Mouse (Mus musculus) thymus, postnatal 36 days (tissue): ENCODE data around the gene Arl6ip5.
"Not testable (repeated sequence)": the region's sequence is repeated elsewhere in the genome, so short reads cannot be mapped to it uniquely, and the experiment has no call there.

Experiments
- DNase-seq, 2 experiments: peaks; one replicate each; pipeline ENCODE4 v3.0.0; 2022; ENCODE audit warnings: mixed read lengths in 2 of 2

Gene Arl6ip5

GRCm38 (mm10) chr6:97224505-97224904 lies 14.0 kb downstream of the Arl6ip5 start:
- no peak for DNase-seq

DNA sequence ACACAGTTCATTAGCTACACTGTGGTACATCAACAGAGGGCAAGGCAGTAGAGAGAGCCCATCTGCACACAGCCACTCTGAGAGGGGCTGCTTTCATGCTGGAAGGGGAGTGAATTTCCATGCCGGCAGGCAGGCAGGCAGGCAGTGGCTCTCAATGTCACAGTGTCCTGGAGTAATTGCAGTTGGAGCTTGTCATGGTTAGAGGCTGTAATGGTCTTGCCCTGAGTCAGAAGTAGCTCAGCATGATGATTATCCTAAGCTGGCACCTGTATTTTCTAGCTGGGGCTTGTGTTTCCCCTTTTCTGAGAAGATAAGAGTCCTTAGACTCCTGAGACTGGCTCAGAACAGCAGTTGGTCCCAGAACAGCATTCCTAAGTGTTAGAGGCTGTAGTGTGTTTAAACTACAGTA lies 15.6 kb downstream of the Arl6ip5 start:
- DNase-seq, result no peak

GRCm38 (mm10) chr6:97227067-97227847 lies 16.8 kb downstream of the Arl6ip5 start:
- no peak for DNase-seq

- no peak for DNase-seq
Measured at GRCm38 (mm10) chr6:97234911-97235668, 24.6 kb downstream of the Arl6ip5 start.

DNA sequence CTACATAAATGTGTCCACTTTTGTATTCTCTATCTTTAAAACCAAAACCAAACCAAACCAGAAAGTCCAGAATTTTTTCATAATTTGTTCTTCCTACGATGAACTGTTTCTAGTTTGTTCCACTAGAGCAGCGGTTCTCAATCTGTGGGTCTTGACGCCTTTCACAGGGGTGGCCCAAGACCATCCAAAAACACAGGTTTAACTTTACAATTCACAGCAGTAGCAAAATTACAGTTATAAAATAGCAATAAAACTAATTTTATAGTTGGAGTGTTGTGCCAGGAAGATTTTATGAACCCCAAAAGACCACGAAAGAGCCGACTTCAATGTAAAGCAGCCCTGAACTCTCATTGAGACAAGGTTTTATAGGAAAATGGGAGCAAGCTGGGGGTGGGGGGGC lies 25.6 kb downstream of the Arl6ip5 start:
- no peak for DNase-seq

DNA sequence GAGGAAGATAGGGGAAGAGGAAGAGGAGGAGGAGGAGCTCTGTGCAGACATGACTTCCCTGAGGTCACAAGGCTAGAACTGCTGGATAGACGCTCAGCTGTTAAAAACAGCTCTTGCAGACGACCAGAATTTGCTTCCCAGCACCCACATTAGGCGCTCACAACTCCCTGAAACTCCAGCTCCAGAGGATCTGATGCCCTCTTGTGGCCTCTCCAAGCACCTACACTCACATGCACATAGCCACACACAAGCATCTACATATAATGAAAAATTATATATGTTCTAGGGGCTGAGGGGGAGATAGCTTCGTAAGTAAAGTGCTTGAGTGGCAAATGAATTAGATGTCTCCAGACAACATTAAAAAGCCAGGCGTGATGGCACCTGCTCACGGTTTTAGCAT lies 28.9 kb downstream of the Arl6ip5 start:
- DNase-seq, result no peak

GRCm38 (mm10) chr6:97240092-97240491 lies 29.6 kb downstream of the Arl6ip5 start:
- no peak for DNase-seq

DNA sequence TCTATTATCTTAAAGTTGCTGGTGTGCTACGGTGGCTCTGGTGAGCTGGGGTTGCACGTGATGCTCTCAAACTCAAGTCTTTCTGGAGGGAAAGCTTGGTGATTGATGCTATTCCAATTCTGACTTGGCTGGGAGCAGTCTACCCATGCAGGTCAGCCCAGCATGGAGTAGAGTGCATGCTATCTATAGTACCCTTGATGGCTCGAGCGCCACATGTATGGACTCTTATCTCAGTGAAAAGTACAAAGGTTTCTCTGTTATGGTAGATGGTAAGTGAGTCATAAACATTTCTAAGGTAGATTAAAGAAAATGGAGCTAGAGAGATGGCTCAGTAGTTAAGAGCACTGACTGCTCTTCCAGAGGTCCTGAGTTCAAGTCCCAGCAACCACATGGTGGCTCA lies 32.0 kb downstream of the Arl6ip5 start:
- no peak for DNase-seq

DNA sequence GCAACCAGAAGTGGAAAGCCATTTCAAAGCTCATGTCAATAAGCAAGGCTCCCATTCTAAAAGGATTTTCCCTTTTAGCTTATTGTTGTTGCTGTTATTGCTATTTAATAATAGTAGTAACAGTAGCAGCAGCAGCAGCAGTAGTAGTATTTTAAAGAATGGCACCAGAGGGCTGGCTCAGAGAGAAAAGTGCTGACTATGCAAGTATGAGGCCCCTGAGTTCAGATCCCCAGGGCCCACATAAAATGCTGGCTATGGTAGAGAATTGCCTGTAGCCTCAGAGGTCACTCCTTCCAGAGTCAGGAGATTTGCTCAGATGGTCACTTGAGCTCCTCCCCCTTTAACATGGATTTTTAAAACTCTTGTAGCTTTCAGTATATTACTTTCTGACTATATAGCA lies 34.7 kb downstream of the Arl6ip5 start:
- DNase-seq, result no peak

DNA sequence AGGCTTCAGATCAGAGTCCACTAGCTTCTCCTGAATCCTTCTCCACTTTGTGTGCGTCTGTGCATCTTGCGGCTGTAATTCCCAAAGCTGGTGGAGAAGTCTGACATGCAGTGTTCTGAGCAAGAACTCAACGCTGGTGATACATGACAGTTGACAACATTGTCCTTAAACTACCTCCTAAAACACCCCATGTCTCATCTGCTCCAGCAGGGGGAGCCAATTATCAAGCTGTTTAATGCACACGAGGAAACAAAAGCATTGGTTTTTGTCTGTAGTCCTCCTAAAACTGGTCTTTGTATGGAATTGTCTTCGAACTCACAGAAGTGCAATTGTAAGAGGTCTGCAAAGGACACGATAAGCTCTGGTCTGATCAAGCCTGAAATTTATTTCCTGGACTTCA lies 40.5 kb downstream of the Arl6ip5 start:
- DNase-seq, result peak; percentile 42 to 52

GRCm38 (mm10) chr6:97252086-97252485 lies 41.6 kb downstream of the Arl6ip5 start:
- no peak for DNase-seq

DNA sequence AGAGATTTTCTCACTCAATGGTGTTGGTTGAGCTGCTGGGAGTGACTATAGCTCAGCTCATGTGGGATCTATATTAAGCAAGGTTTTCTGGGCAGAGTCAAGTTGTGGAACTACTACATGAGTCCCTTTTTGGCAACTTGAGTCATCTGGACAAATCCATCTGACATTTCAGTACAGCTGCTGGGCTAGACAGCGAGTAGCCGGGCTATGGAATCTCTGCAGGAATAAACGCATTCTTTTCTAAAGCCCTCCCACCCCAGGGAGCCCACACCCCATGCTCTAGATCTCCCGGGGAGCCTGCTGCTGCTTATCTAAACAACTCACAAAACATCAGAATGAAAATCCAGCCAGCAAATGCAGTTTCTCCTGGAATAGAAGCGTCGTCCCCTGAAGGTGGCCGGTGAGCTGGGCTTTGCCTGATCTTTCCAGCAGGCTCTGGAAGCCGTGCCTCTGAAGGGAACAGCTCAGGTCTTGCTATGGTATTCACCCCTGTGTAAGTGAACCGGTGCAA lies 42.3 kb downstream of the Arl6ip5 start, which contains the start of gene Lmod3:
Gene Lmod3, minus strand, starts transcription at position 49 of the 511 bp plus-strand sequence.
- no peak for DNase-seq

GRCm38 (mm10) chr6:97258489-97258888 lies 48.0 kb downstream of the Arl6ip5 start:
- DNase-seq, result no peak

- DNase-seq, result not testable (repeated sequence)
Measured at GRCm38 (mm10) chr6:97259926-97260325, 49.4 kb downstream of the Arl6ip5 start.

DNA sequence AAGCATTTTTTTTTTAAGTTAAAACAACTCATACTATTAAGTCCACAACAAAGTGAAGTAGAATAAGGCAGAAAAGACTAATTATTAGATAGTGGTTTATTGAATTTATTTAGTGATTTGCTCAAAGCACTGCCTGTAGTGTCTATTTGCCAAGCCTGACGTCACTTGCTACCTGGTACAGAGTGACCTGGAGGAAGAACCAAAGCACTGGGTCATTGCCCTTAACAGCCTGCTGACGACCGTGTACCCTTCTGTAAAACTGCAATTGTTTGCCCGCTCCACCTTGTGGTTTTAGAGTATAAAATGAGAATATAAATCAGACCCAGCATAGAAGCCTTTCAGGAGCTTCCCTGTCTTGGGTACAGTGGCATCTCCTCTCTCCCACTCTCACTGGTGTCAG lies 51.7 kb downstream of the Arl6ip5 start:
- DNase-seq, result no peak

GRCm38 (mm10) chr6:97263750-97264149 lies 53.3 kb downstream of the Arl6ip5 start:
- not testable (repeated sequence) for DNase-seq

- no peak for DNase-seq
Measured at GRCm38 (mm10) chr6:97265240-97265639, 54.8 kb downstream of the Arl6ip5 start.

DNA sequence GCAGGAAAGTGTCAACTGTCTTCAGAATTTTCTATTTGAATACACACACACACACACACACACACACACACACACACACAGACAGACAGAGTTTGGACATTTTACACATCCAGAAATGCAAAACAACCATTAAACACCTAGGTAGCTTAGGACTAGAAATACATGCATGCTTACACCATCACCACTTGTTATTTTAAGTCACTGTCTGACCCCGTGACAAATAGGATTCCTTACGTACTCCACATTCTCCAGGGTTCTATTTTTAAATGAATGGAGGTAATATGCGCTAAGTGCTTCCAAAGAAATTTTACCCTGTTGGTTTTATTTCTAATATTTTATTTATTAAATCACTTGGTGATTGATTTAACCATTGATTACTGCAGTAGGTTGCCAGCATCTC lies 55.2 kb downstream of the Arl6ip5 start:
- no peak for DNase-seq

- DNase-seq, result no peak
Measured at GRCm38 (mm10) chr6:97266661-97267060, 56.2 kb downstream of the Arl6ip5 start.

GRCm38 (mm10) chr6:97267132-97267531 lies 56.6 kb downstream of the Arl6ip5 start:
- no peak for DNase-seq

GRCm38 (mm10) chr6:97269596-97269995 lies 59.1 kb downstream of the Arl6ip5 start:
- no peak for DNase-seq

DNA sequence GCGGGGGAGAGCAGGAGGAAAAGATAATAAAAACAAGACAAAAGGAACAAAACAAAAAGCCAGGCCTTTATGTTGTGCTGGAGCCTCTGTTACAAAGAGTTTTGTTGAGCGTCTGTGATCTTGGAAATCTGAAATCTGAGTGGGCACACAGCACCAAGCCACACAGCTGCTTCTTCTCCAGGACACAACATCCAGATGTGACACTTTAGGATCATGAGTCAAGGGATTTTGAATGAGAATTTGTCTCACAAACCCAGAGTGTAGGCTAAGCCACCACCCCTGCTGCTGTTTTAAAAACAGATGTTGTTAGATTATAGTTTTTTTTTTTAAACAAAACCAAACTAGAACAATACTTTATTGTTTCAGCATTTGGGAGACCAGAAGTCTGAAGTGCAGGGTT lies 61.9 kb downstream of the Arl6ip5 start:
- DNase-seq, result no peak

- DNase-seq, result no peak
Measured at GRCm38 (mm10) chr6:97273058-97273710, 62.7 kb downstream of the Arl6ip5 start.
